Mouse (Mus musculus): ENCODE data around the gene Ift57. TPM values are rescaled to one million over a fixed set of nuclear protein-coding genes. Genes with fewer than 3 reads are reported as not detected.

Gene Ift57
- total RNA-seq, 1 experiment, result 9.0 TPM

DNA sequence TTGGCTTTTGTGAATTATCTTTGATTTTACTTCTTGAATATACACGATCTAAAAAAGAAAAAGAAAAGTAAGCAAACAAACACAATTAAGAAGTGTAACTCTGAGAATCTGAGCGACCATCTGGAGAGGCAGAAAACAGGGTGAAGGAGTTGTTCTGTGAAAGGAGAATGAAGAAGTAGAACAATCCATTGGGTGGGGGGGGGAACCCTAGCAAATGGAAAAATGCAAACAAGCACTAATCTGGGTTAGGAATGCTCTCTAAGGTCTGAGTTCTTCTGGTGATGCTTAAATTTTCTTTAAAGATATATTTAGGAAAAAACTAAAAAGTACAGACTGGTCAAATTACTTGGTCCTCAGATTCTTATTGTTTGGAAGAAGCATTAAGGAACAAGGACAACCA, 112.9 kb downstream of the Ift57 start:
- peaks cover 0 to 7% of the 10 kb centered on the region in 2 experiments; a peak in 1 of 4 replicates for H3K4me1 ChIP-seq (ENCODE audit: control insufficient read depth in 2 of 2, insufficient read depth in 2 of 2, low read length in 2 of 2, poor library complexity in 1 of 2)
- no peak overlapping the region for H3K9ac ChIP-seq (ENCODE audit: insufficient read depth, low read depth, low read length, poor library complexity, severe bottlenecking)
- no peaks in the 10 kb centered on the region for H3K36me3 ChIP-seq (ENCODE audit: control insufficient read depth, insufficient read depth, low read length, poor library complexity, severe bottlenecking)
- no peak overlapping the region for H3K4me3 ChIP-seq (ENCODE audit: insufficient read depth in 1 of 2, low read depth in 1 of 2, low read length in 2 of 2, poor library complexity in 1 of 2, severe bottlenecking in 1 of 2)
- DNase-seq (ENCODE audit: low read depth, low spot score), result no peak
- in situ Hi-C loops (cut with MboI; ENCODE audit: low sequenced_read_pairs in 2 of 2, unreplicated experiment in 2 of 2), result no loop called here
- no peaks in the 10 kb centered on the region for H3K9me3 ChIP-seq (ENCODE audit: control insufficient read depth, insufficient read depth, low read depth, low read length)
- TF ChIP-seq CHD2 (IDR thresholded peaks at IDR 0.05; ENCODE audit: low read depth, low read length) (no peak), MAFK (IDR thresholded peaks at IDR 0.05; ENCODE audit: insufficient read depth, low read depth, low read length) (no peak), ZNF384 (IDR thresholded peaks at IDR 0.05; ENCODE audit: low read depth, low read length) (no peak), ZC3H11A (IDR thresholded peaks at IDR 0.05; ENCODE audit: borderline replicate concordance, low read depth, low read length) (no peak), HCFC1 (IDR thresholded peaks at IDR 0.05; ENCODE audit: borderline replicate concordance, insufficient read depth, low read length) (no peak)
- H3K27ac ChIP-seq (ENCODE audit: insufficient read depth, low read depth, low read length, poor library complexity, severe bottlenecking), result no peak overlapping the region

DNA sequence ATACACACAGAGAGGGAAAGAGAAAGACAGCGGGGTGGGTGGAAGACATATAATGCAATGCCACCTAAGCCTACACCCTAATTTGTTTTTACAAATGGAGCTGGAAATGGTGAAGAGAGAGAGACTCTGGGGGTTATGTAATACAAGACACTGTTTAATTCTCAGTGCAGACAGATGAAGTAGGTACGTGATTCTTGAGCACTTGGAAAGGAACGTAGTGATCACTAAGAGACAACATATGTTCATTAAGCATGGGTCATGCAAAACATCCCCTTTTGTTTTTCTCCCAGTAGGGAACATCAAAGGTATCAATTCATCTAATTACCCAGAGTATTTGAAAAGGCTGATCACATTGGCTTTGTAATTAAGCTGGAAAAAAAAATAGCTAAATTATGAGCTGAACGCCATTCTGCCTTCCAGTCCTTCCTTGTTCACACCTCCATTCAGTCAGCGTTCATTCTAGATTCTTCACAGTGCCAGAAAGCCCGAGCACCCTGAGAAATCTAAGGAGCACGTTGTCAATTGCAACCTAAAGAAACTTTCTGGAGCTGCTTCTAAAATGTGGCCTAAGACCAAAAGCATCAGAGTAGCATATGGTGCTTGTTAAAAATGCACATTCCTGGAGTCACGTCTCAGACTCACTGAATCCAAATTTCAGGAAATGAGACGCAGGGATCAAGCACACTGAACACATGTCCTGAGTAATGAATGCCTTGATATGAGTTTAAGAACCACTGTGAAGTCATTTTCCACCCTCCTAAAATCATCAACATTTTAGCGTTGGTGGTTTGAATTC, 114.0 kb downstream of the Ift57 start:
- Histone ChIP-seq H3K9ac (ENCODE audit: insufficient read depth, low read depth, low read length, poor library complexity, severe bottlenecking) (no peak overlapping the region), H3K4me3 (ENCODE audit: insufficient read depth in 1 of 2, low read depth in 1 of 2, low read length in 2 of 2, poor library complexity in 1 of 2, severe bottlenecking in 1 of 2) (no peak overlapping the region), H3K27ac (ENCODE audit: insufficient read depth, low read depth, low read length, poor library complexity, severe bottlenecking) (no peak overlapping the region), H3K4me1 (ENCODE audit: control insufficient read depth in 2 of 2, insufficient read depth in 2 of 2, low read length in 2 of 2, poor library complexity in 1 of 2) (peaks cover 0 to 1% of the 10 kb centered on the region in 2 experiments; a peak in 1 of 4 replicates), H3K36me3 (ENCODE audit: control insufficient read depth, insufficient read depth, low read length, poor library complexity, severe bottlenecking) (no peaks in the 10 kb centered on the region), H3K9me3 (ENCODE audit: control insufficient read depth, insufficient read depth, low read depth, low read length) (no peaks in the 10 kb centered on the region)
- TF ChIP-seq HCFC1 (IDR thresholded peaks at IDR 0.05; ENCODE audit: borderline replicate concordance, insufficient read depth, low read length) (no peak), CHD2 (IDR thresholded peaks at IDR 0.05; ENCODE audit: low read depth, low read length) (no peak), ZNF384 (IDR thresholded peaks at IDR 0.05; ENCODE audit: low read depth, low read length) (no peak), ZC3H11A (IDR thresholded peaks at IDR 0.05; ENCODE audit: borderline replicate concordance, low read depth, low read length) (no peak), MAFK (IDR thresholded peaks at IDR 0.05; ENCODE audit: insufficient read depth, low read depth, low read length) (no peak)
- in situ Hi-C loops (cut with MboI; ENCODE audit: low sequenced_read_pairs in 2 of 2, unreplicated experiment in 2 of 2), result no loop called here
- no peak for DNase-seq (ENCODE audit: low read depth, low spot score)

DNA sequence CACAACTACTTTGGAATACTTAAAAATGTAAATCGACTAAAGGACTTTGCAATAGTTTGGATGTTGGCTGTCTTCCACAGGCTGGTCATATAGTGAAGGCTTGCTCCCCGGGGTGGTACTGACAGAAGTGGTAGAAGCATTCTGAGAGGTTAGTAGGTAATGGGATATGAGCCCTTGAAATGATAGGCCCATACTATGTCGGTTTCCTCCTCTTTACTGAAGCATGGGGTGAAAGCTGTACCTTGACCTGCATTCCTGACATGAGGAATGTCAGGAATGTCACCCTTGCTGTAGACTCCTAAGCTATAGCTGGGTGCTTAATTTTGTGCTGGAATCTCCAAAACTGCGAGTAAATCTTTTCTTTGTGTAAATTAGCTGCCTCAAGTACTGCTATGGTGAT, 115.4 kb downstream of the Ift57 start:
- Histone ChIP-seq H3K4me1 (ENCODE audit: control insufficient read depth in 2 of 2, insufficient read depth in 2 of 2, low read length in 2 of 2, poor library complexity in 1 of 2) (no peaks in the 10 kb centered on the region), H3K4me3 (ENCODE audit: insufficient read depth in 1 of 2, low read depth in 1 of 2, low read length in 2 of 2, poor library complexity in 1 of 2, severe bottlenecking in 1 of 2) (no peak overlapping the region), H3K27ac (ENCODE audit: insufficient read depth, low read depth, low read length, poor library complexity, severe bottlenecking) (no peak overlapping the region), H3K9me3 (ENCODE audit: control insufficient read depth, insufficient read depth, low read depth, low read length) (no peaks in the 10 kb centered on the region), H3K36me3 (ENCODE audit: control insufficient read depth, insufficient read depth, low read length, poor library complexity, severe bottlenecking) (no peaks in the 10 kb centered on the region), H3K9ac (ENCODE audit: insufficient read depth, low read depth, low read length, poor library complexity, severe bottlenecking) (no peak overlapping the region)
- no peak for TF ChIP-seq CHD2 (IDR thresholded peaks at IDR 0.05; ENCODE audit: low read depth, low read length)
- no peak for TF ChIP-seq ZC3H11A (IDR thresholded peaks at IDR 0.05; ENCODE audit: borderline replicate concordance, low read depth, low read length)
- no peak for TF ChIP-seq MAFK (IDR thresholded peaks at IDR 0.05; ENCODE audit: insufficient read depth, low read depth, low read length)
- TF ChIP-seq HCFC1 (IDR thresholded peaks at IDR 0.05; ENCODE audit: borderline replicate concordance, insufficient read depth, low read length), result no peak
- no peak for DNase-seq (ENCODE audit: low read depth, low spot score)
- in situ Hi-C loops (cut with MboI; ENCODE audit: low sequenced_read_pairs in 2 of 2, unreplicated experiment in 2 of 2), result no loop called here

Other genes starting within 250 kb of the Ift57 start
- 13.6 and 16.0 TPM in 2 replicates for gene Cd47, start 101.3 kb downstream of the Ift57 start, total RNA-seq (2012; rRNA removed)